Mouse (Mus musculus) kidney, postnatal 36 days (tissue): ENCODE data around the gene Cdh13.
"Not testable (repeated sequence)": the region's sequence is repeated elsewhere in the genome, so short reads cannot be mapped to it uniquely, and the experiment has no call there.

Experiments used
- DNase-seq, 2 experiments: peaks; one replicate each; pipeline ENCODE4 v3.0.0; 2021 to 2022; ENCODE audit warnings: mixed read lengths in 2 of 2

Cdh13 gene

GRCm38 (mm10) chr8:119281761-119282160 lies 998.2 kb downstream of the Cdh13 start:
- DNase-seq, result peak in 1 of 2 experiments; percentile 44

GRCm38 (mm10) chr8:119284516-119284915 lies 1001.0 kb downstream of the Cdh13 start:
- DNase-seq, result no peak

- no peak for DNase-seq
Measured at GRCm38 (mm10) chr8:119284920-119285319, 1001.4 kb downstream of the Cdh13 start.

- no peak for DNase-seq
Measured at GRCm38 (mm10) chr8:119295477-119295876, 1011.9 kb downstream of the Cdh13 start.

GRCm38 (mm10) chr8:119297752-119298151 lies 1014.2 kb downstream of the Cdh13 start:
- DNase-seq, result peak; percentile 17 to 64

- DNase-seq, result no peak
Measured at GRCm38 (mm10) chr8:119300335-119300734, 1016.8 kb downstream of the Cdh13 start.

- no peak for DNase-seq
Measured at GRCm38 (mm10) chr8:119304196-119304595, 1020.7 kb downstream of the Cdh13 start.

DNA sequence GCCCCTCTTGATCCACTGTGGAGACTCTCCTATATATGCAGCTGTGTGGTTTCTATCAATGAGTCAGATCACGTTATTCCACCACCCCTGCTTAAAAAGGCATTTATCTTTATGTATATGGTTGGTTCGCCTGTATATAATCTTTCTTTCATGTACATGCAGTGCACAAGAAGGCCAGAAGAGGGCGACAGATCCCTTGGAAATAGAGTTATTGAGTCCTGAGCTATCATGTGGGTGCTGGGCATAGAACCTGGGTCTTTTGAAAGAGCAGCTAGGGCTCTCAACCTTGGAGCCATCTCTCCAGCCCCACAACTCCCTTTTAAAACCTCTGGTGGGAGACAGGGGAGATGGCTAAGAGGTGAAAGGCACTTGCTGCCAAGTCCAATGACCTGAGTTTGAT lies 1027.9 kb downstream of the Cdh13 start:
- DNase-seq, result peak; percentile 17 to 64

DNA sequence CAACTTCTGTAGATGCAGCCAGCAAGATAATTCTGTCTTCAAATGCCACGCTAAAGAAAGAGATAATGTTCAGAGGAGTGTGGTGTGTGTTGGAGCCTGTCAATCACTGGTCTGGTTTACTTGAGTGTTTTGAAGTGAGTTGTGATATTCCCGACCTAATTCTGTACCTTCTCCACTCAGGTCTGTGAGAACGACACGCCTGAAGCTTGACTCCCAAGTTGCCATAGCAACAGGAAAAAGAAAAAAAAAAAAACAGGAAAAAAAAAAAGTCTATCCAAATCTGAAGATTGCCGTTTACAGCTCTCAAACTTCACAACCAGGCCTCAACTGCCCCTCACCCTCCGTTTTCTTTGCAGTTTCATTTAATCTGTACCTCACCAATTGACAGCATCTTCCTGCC lies 1039.7 kb downstream of the Cdh13 start:
- no peak for DNase-seq

GRCm38 (mm10) chr8:119339546-119339945 lies 1056.0 kb downstream of the Cdh13 start:
- peak; percentile 27 to 39 for DNase-seq

- DNase-seq, result no peak
Measured at GRCm38 (mm10) chr8:119343606-119344005, 1060.1 kb downstream of the Cdh13 start.

DNA sequence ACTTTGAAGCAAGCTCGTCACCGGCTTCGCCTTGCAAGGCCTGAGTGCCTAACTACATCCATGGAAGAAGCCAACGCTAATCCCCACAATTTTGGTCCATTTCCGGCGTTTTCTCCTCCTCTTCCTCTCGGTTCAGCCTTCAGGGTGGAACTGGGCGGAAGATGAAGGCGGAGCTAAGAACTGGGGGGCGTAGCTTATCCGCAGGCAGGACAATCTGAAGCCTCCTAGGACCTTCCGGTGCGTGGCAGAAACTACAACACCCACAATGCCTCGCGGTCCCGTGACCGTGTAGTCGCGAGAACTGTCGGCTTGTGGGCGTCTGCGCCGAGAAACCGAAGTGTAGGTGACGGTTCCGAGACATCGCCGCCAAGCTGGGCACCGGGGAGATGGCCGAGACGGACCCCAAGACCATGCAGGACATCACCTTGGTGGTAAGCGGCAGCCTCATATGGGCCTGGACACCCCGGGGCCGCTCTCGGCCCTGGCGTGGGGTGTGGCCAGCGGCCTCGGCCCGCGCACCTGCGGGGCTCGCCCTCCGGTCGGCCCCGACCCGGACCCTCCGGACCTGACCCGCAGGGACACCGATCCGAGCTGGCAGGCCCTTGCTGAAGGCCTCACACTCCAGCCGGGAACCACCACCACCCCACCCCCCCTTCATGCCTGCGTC lies 1060.8 kb downstream of the Cdh13 start, which contains the start of gene Hsbp1:
Gene Hsbp1 (plus strand): TSS at position 299 of the 667 bp plus-strand sequence.
- peak; percentile 98 to 99 for DNase-seq

DNA sequence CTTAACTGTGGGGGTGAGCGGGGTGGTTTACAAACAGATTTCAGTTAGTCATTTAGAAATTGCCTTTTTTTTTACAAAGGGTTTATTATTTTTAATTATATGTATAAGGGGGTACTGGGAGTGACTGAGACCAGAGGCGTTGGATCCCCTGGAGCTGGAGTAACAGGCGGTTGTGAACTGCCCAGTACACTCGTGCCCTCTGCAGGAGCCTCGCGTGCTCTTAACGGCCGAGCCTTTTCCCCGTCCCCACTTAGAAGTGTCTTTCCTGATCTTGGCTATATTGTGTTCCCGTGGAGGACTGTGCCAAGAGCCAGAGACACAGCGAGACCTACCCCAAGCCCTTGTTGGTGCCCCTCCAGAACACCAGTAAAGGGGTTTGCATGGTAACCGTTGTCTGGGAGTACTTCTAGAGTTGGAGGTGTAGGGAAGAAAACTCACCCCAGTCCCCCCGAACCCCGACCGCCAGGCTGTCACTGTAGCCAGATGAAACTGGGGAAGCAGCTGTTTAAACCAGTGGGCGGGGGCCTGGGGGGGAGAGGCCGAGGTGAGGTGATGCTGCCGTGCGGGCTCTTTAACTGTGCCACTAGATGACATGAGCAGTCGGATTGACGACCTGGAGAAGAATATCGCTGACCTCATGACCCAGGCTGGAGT lies 1061.6 kb downstream of the Cdh13 start:
- DNase-seq, result peak in 1 of 2 experiments; percentile 20

DNA sequence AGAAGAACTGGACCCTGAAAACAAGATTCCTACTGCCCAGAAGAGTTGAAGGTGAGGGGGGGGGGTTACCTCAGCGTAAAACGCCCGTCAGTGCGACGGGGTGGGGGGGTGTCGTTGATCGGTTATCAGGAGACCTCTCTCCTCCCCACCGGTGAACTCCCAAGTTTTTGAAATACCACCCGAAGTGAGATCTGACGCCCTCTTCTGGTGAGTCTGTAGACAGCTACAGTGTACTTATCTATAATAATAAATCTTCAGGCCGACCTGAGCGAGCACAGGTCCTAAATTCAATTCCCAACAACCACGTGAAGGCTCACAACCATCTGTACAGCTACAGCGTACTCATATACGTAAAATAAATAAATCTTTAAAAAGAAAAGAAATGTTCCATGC lies 1062.1 kb downstream of the Cdh13 start:
- DNase-seq, result no peak

GRCm38 (mm10) chr8:119351647-119352046 lies 1068.1 kb downstream of the Cdh13 start:
- no peak for DNase-seq

DNA sequence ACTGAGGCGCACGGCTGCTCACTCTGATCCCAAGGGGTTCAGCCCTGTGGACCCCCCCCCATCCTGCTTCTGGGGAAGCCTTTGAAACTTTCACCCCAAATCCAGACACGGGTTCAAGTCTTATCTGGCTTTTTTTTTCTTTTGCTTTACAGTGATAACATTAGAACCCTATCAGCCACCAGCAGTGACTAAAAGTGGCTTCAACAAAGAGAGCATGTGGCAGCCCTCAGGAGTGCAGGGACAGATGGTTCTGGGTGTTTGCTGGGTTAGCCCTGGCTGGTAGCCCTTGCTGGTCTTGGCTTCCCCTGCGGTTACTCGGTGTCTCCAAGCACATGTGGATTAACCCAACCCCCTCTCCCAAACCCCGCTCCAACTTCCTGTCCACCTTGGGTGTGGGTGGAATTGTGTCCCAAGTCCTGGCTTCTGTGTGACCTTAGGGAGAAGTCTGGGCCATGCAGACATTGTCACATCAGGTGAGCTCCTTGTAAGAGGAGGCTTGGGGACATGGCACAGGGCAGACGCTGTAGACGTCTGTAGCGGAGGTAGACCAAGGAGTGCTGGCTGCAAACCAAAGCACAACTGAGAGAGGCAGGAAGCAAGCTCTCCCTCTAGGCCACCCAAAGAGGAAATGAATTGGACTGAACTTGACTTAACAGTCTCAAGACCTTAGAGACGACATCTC lies 1069.6 kb downstream of the Cdh13 start:
- no peak for DNase-seq

DNA sequence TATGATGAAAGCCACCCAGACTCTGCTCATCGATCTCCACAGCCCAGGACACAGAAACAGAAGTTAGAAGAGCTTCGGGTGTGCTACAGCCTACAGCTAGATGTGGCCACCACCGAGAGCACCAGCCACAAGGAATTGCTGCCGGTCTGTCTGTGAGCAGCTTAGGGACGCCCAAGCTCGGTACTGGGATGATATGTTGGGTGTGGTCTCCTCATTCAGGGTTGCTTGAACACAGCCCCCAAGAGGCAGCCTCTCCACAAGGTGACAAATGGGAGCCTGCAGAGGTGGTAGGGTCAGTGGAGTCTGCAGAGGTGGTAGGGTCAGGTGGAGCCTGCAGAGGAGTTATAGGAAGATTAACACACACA lies 1070.1 kb downstream of the Cdh13 start:
- no peak for DNase-seq

DNA sequence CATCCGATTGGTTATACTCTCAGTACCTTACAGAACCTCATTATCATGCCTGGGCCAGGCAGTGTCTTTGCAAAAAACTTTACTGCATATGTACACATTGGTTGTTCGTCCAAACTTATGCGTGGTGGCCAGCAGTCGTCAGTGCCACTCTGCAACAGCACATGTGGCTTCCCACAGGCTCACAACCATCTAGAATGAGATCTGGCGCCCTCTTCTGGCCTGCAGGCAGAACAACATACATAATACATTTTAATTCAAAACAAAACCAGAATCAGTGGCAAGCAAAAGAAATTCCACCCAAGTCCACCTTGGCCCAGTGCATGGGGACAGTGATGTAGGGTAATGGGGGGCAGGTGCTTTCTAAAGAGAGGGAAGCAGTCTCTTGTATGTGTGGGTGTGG lies 1073.1 kb downstream of the Cdh13 start:
- not testable (repeated sequence) for DNase-seq

GRCm38 (mm10) chr8:119358175-119358574 lies 1074.6 kb downstream of the Cdh13 start:
- no peak for DNase-seq

DNA sequence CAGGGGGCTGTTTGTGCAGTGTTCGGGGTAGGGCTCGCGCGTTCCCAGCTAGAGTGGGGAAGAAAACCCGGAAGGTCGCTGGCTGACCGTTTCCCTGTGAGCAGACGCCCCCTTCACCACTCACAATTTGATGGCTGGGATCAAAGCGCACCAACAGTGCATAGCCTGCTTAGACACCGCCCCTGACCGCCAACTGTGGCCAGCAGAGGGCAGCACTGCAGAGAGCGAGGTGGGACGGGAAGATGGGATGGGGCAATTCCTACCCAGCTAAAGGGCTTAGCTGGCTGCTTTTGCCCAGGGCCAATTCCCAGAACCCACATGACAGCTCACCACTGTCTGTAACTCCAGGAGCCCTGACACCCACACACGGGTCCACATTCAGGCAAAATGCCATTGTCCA lies 1075.3 kb downstream of the Cdh13 start:
- peak; percentile 32 to 88 for DNase-seq

DNA sequence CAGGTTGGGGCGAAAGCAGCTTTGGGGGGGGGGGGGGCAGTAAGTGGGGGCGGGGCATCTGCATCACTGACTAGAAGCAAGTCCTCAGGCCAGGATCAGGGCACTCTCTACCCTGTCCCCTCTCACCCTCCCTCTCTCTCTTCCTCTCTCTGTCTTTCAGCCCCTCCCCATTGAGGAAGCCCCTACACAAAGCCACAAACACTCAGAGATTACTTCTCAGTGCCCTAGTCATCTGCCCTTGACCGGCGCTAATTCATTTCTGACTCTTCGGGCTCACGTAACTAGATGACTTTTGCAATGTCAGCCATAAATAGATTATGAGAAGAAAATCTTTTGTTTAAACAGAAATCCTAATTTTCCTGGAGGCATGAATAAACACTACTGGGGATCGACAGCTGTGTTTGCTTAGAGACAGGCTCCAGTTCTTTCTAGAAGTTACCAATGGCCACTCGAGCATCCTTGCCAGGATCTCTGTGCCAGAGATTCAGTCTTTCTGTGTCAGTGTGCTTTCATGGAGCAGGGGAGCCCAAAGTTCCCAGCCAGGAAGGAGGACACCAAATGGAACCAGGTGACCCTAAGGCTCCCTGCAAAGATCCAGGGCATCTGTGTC lies 1077.3 kb downstream of the Cdh13 start:
- DNase-seq, result no peak
